Mouse (Mus musculus): ENCODE measurements around the gene Dars.
A peak's percentile ranks its signal among the peaks of the same experiment; 100 is the strongest.

Dars gene

GRCm38 (mm10) chr1:128417533-128417888 lies 343 bp upstream of the Dars start:
- no peak for DNase-seq (ENCODE audit: low spot score in 2 of 2)

GRCm38 (mm10) chr1:128411141-128411540 lies 6.0 kb downstream of the Dars start:
- DNase-seq (ENCODE audit: low spot score in 2 of 2), result no peak

GRCm38 (mm10) chr1:128406846-128407245 lies 10.3 kb downstream of the Dars start:
- no peak for DNase-seq (ENCODE audit: low spot score in 2 of 2)

- DNase-seq (ENCODE audit: low spot score in 2 of 2), result no peak
These were observed 11.5 kb downstream of the Dars start for GRCm38 (mm10) chr1:128405675-128406074.

- DNase-seq (ENCODE audit: low spot score in 2 of 2), result peak in 1 of 2 experiments; percentile 24
These were observed 12.1 kb downstream of the Dars start for GRCm38 (mm10) chr1:128405041-128405481.

GRCm38 (mm10) chr1:128400926-128401325 lies 16.2 kb downstream of the Dars start:
- no peak for DNase-seq (ENCODE audit: low spot score in 2 of 2)

GRCm38 (mm10) chr1:128399941-128400915 lies 16.9 kb downstream of the Dars start:
- DNase-seq (ENCODE audit: low spot score in 2 of 2), result no peak

GRCm38 (mm10) chr1:128398738-128399445 lies 18.3 kb downstream of the Dars start:
- DNase-seq (ENCODE audit: low spot score in 2 of 2), result no peak

GRCm38 (mm10) chr1:128394657-128395056 lies 22.5 kb downstream of the Dars start:
- DNase-seq (ENCODE audit: low spot score in 2 of 2), result no peak

GRCm38 (mm10) chr1:128392382-128392781 lies 24.8 kb downstream of the Dars start:
- no peak for DNase-seq (ENCODE audit: low spot score in 2 of 2)

GRCm38 (mm10) chr1:128386487-128386886 lies 30.7 kb downstream of the Dars start:
- no peak for DNase-seq (ENCODE audit: low spot score in 2 of 2)

GRCm38 (mm10) chr1:128376841-128377240 lies 40.3 kb downstream of the Dars start:
- no peak for DNase-seq (ENCODE audit: low spot score in 2 of 2)

GRCm38 (mm10) chr1:128372143-128372860 lies 44.9 kb downstream of the Dars start:
- no peak for DNase-seq (ENCODE audit: low spot score in 2 of 2)

GRCm38 (mm10) chr1:128368732-128369441 lies 48.3 kb downstream of the Dars start:
- DNase-seq (ENCODE audit: low spot score in 2 of 2), result peak; percentile 33 to 69

GRCm38 (mm10) chr1:128360601-128361000 lies 56.6 kb downstream of the Dars start:
- DNase-seq (ENCODE audit: low spot score in 2 of 2), result peak in 1 of 2 experiments; percentile 13

- peak; percentile 84 to 93 for DNase-seq (ENCODE audit: low spot score in 2 of 2)
These were observed 57.4 kb downstream of the Dars start, which contains the start of gene Mcm6 for GRCm38 (mm10) chr1:128359554-128360376. Gene Mcm6, minus strand, starts transcription at chr1:128359664.

- DNase-seq (ENCODE audit: low spot score in 2 of 2), result no peak
These were observed 58.1 kb downstream of the Dars start for GRCm38 (mm10) chr1:128358916-128359553.

- no peak for DNase-seq (ENCODE audit: low spot score in 2 of 2)
These were observed 58.9 kb downstream of the Dars start for GRCm38 (mm10) chr1:128358276-128358675.

- no peak for DNase-seq (ENCODE audit: low spot score in 2 of 2)
These were observed 59.7 kb downstream of the Dars start for GRCm38 (mm10) chr1:128357452-128357851.

- DNase-seq (ENCODE audit: low spot score in 2 of 2), result no peak
These were observed 64.1 kb downstream of the Dars start for GRCm38 (mm10) chr1:128353092-128353491.
